Mouse (Mus musculus) midbrain, embryonic 16.5 days (tissue): ENCODE measurements around the gene Slco2b1. TPM values are rescaled to one million over a fixed set of nuclear protein-coding genes. Genes with fewer than 3 reads are reported as not detected.
A peak's percentile ranks its signal among the peaks of the same experiment; 100 is the strongest.

ENCODE experiments used
- ATAC-seq: fragments of 200-750 bp; cut with Nextera tagmentation; 2 replicates; pipeline ENCODE4 v1.8.0; 2017; ENCODE audit warnings: moderate TSS enrichment
- H3K27ac ChIP-seq: fragments of 300-500 bp; sonication (generic); 2 replicates; pipeline ENCODE4 v1.5.1; 2014; ENCODE audit warnings: mild to moderate bottlenecking, low read length, mixed read lengths
- H3K27me3 ChIP-seq: fragments of 300-500 bp; sonication (generic); 2 replicates; pipeline ENCODE4 v1.6.1; 2014; ENCODE audit warnings: low read depth, low read length, mixed read lengths; ENCODE audit not compliant: control insufficient read depth, insufficient read depth
- H3K36me3 ChIP-seq: fragments of 300-500 bp; sonication (generic); 2 replicates; pipeline ENCODE4 v1.6.1; 2014; ENCODE audit warnings: mild to moderate bottlenecking, low read length, moderate library complexity, mixed read lengths; ENCODE audit not compliant: control insufficient read depth, insufficient read depth
- H3K4me1 ChIP-seq: fragments of 300-500 bp; sonication (generic); 2 replicates; pipeline ENCODE4 v1.6.1; 2014; ENCODE audit warnings: mild to moderate bottlenecking, low read length, mixed read lengths; ENCODE audit not compliant: control insufficient read depth, insufficient read depth
- H3K4me2 ChIP-seq: fragments of 300-500 bp; sonication (generic); 2 replicates; pipeline ENCODE4 v1.6.1; 2014; ENCODE audit warnings: mild to moderate bottlenecking, low read length, mixed read lengths
- H3K4me3 ChIP-seq: fragments of 300-500 bp; sonication (generic); 2 replicates; pipeline ENCODE4 v1.5.1; 2014; ENCODE audit warnings: low read depth, mild to moderate bottlenecking, low read length, moderate library complexity, mixed read lengths
- H3K9ac ChIP-seq: fragments of 300-500 bp; sonication (generic); 2 replicates; pipeline ENCODE4 v1.6.1; 2014; ENCODE audit warnings: low read depth, low read length, mixed read lengths
- H3K9me3 ChIP-seq: fragments of 300-500 bp; sonication (generic); replicated peaks from 2 replicates; pipeline ENCODE4 v1.6.1; 2014; ENCODE audit warnings: mild to moderate bottlenecking, low read length, mixed read lengths; ENCODE audit not compliant: control insufficient read depth, poor library complexity, severe bottlenecking
- WGBS: fragments of 180-500 bp; shearing (Covaris S2); extraction: QIAGEN DNeasy Blood & Tissue Kit; methylation state at CpG from one replicate; pipeline ENCODE4 v1.1.7; 2014; 5-methylcytosine and 5-hydroxymethylcytosine counted together
- polyA plus RNA-seq: library from polyadenylated mRNA; unstranded; fragments of >200 nt; fragmentation: Nextera tagmentation; extraction: Ambion mirVana; gene quantifications from 2 replicates; pipeline ENCODE4 v1.2.1, GENCODE M21; 2015

The Slco2b1 gene
- polyA plus RNA-seq, 1 experiment from 2014 or later, result 6.5 TPM

GRCm38 (mm10) chr7:99625722-99626375 lies 85.3 kb downstream of the Slco2b1 start:
- Histone ChIP-seq H3K4me2 (peak overlapping the region; percentile 78), H3K4me3 (peak overlapping the region; percentile 60), H3K4me1 (peaks cover 4% of the 10 kb centered on the region), H3K9me3 (no peaks in the 10 kb centered on the region), H3K9ac (peak overlapping the region; percentile 75), H3K27ac (peak overlapping the region; percentile 24; the same call in 1 of the 2 replicates), H3K27me3 (peaks cover 37% of the 10 kb centered on the region), H3K36me3 (no peaks in the 10 kb centered on the region)
- under 1% methylated on average over 79 of the region's 81 CpGs for WGBS
- peak; percentile 93 for ATAC-seq

- 4% methylated on average over 3 of the region's 3 CpGs for WGBS
- no peaks in the 10 kb centered on the region for H3K9me3 ChIP-seq
- 0 out of 2 replicates have a peak, but pooled peaks have one; percentile 62 for ATAC-seq
Measured at GRCm38 (mm10) chr7:99618860-99619259, 92.3 kb downstream of the Slco2b1 start.

GRCm38 (mm10) chr7:99618264-99618663 lies 92.9 kb downstream of the Slco2b1 start:
- no peak overlapping the region for H3K4me2 ChIP-seq
- H3K9ac ChIP-seq, result no peak overlapping the region
- H3K27me3 ChIP-seq, result peaks cover 7% of the 10 kb centered on the region
- H3K4me3 ChIP-seq, result no peak overlapping the region
- no peak for ATAC-seq
- 91% methylated on average over 2 of the region's 2 CpGs for WGBS
- no peaks in the 10 kb centered on the region for H3K9me3 ChIP-seq
- no peaks in the 10 kb centered on the region for H3K36me3 ChIP-seq
- H3K27ac ChIP-seq, result no peak overlapping the region
- no peaks in the 10 kb centered on the region for H3K4me1 ChIP-seq

More at GRCm38 (mm10) chr7:99618860-99619259, 92.3 kb downstream of the Slco2b1 start:
- H3K9ac ChIP-seq, result no peak overlapping the region
- H3K27me3 ChIP-seq, result peaks cover 7% of the 10 kb centered on the region
- no peaks in the 10 kb centered on the region for H3K4me1 ChIP-seq
- no peaks in the 10 kb centered on the region for H3K36me3 ChIP-seq
- H3K4me2 ChIP-seq, result no peak overlapping the region
- no peak overlapping the region for H3K4me3 ChIP-seq
- no peak overlapping the region for H3K27ac ChIP-seq

Other genes starting within 250 kb of the Slco2b1 start
- 2.5 and 2.9 TPM in 2 replicates for gene Klhl35, start 245.3 kb downstream of the Slco2b1 start, polyA plus RNA-seq
- gene Rps3, start 227.6 kb downstream of the Slco2b1 start, polyA plus RNA-seq, result 405 and 414 TPM in 2 replicates
- gene Arrb1, start 175.9 kb downstream of the Slco2b1 start, polyA plus RNA-seq, result 18.4 and 21.0 TPM in 2 replicates
- gene Tpbgl, start 84.2 kb downstream of the Slco2b1 start, polyA plus RNA-seq, result 1.1 and 1.6 TPM in 2 replicates
- not detected in 2 replicates for gene Olfr520, start 18.9 kb upstream of the Slco2b1 start, polyA plus RNA-seq
- not detected in 2 replicates for gene Olfr521, start 52.2 kb upstream of the Slco2b1 start, polyA plus RNA-seq
- gene Neu3, start 117.1 kb upstream of the Slco2b1 start, polyA plus RNA-seq, result 1.5 and 2.5 TPM in 2 replicates
- gene Xrra1, start 147.8 kb upstream of the Slco2b1 start, polyA plus RNA-seq, result 1.1 and 1.3 TPM in 2 replicates
- gene Spcs2, start 152.1 kb upstream of the Slco2b1 start, polyA plus RNA-seq, result 286 and 308 TPM in 2 replicates